10 mouse cellular contexts compared by ENCODE assay signal in genomic region chr15:102134709-102135108, GRCm38 (mm10). TPM values are rescaled to one million over a fixed set of nuclear protein-coding genes. Genes with fewer than 3 reads are reported as not detected.
A peak's percentile ranks its signal among the peaks of the same experiment; 100 is the strongest.
DNase-seq lines count a peak whose midpoint lies in the region; ATAC-seq and TF ChIP-seq lines count a peak whose summit lies in the region.
"Had no signal": no experiment of that assay in that cellular context is flagged by ENCODE, and none has a peak within 500 bp of the region (broad histone marks: within the 10 kb centered on the region; RNA-seq: fewer than 3 reads in every experiment).

No protein-coding gene starts in this region.

- no peak for DNase-seq in left cerebral cortex, adult 2 months (ENCODE audit: extremely low spot score in 1 of 2, low spot score in 2 of 2)
- DNase-seq in left cerebral cortex, adult 8-10 months (ENCODE audit: low spot score in 2 of 2) = no peak
- DNase-seq in midbrain, postnatal 0 days (ENCODE audit: low spot score) = no peak
- DNase-seq in urinary bladder, postnatal 36 days (ENCODE audit: low spot score in 2 of 2) = no peak
- DNase-seq in kidney, adult 2 months = no peak
- DNase-seq: cerebellum, adult 11 months; heart, postnatal 10 days had no signal

- no peak for ATAC-seq in intestine, postnatal 0 days
- no peak for ATAC-seq in midbrain, postnatal 0 days (ENCODE audit: low FRiP score)

- H3K4me1 ChIP-seq in embryonic fibroblast, embryonic 13.5 days (ENCODE audit: control insufficient read depth, insufficient read depth, low read length) = no peaks in the 10 kb centered on the region
- H3K4me1 ChIP-seq in intestine, postnatal 0 days (replicated peaks; ENCODE audit: control insufficient read depth, insufficient read depth, low read length) = no peaks in the 10 kb centered on the region
- H3K4me1 ChIP-seq in midbrain, postnatal 0 days (ENCODE audit: insufficient read depth, low read length) = no peaks in the 10 kb centered on the region
- 0 out of 2 replicates have a peak, but pooled peaks cover 3% of the 10 kb centered on the region for H3K4me1 ChIP-seq in kidney, adult 2 months (ENCODE audit: control insufficient read depth, insufficient read depth, low read length)

- TF ChIP-seq POLR2A in embryonic fibroblast, embryonic 13.5 days (IDR thresholded peaks at IDR 0.05; ENCODE audit: low read depth, low read length) = no peak
- TF ChIP-seq POLR2A in kidney, adult 2 months (IDR thresholded peaks at IDR 0.05; ENCODE audit: low read depth, low read length) = no peak

- H3K4me2 ChIP-seq in intestine, postnatal 0 days (replicated peaks; ENCODE audit: low read depth) = peak overlapping the region; percentile 86; the same call in 1 of the 2 replicates
- H3K4me2 ChIP-seq in midbrain, postnatal 0 days (ENCODE audit: low read depth, low read length, poor library complexity, severe bottlenecking) = peak overlapping the region; percentile 72

- no peak overlapping the region for H3K27ac ChIP-seq in left cerebral cortex, adult 2 months
- H3K27ac ChIP-seq in embryonic fibroblast, embryonic 13.5 days (ENCODE audit: insufficient read depth, low read length) = no peak overlapping the region
- no peak overlapping the region for H3K27ac ChIP-seq in intestine, postnatal 0 days (ENCODE audit: low read depth, low read length)
- no peak overlapping the region for H3K27ac ChIP-seq in midbrain, postnatal 0 days (ENCODE audit: low read depth, low read length)
- H3K27ac ChIP-seq in kidney, adult 2 months (ENCODE audit: insufficient read depth, low read depth, low read length) = no peak overlapping the region
- H3K27ac ChIP-seq: macrophage had no signal

- no peaks in the 10 kb centered on the region for H3K27me3 ChIP-seq in intestine, postnatal 0 days (replicated peaks; ENCODE audit: control insufficient read depth, insufficient read depth, low read length)
- no peaks in the 10 kb centered on the region for H3K27me3 ChIP-seq in midbrain, postnatal 0 days (ENCODE audit: insufficient read depth, low read length)
- no peaks in the 10 kb centered on the region for H3K27me3 ChIP-seq in kidney, adult 2 months (replicated peaks; ENCODE audit: control insufficient read depth, insufficient read depth, low read length)

- no peak overlapping the region for H3K9ac ChIP-seq in intestine, postnatal 0 days (ENCODE audit: low read depth, low read length)
- no peak overlapping the region for H3K9ac ChIP-seq in midbrain, postnatal 0 days (replicated peaks; ENCODE audit: low read length, poor library complexity, severe bottlenecking)

- intact Hi-C loops in left cerebral cortex, adult 2 months (cut with DNase I) = no loop called here

- peak overlapping the region; percentile 74; the same call in 1 of the 2 replicates for H3K4me3 ChIP-seq in left cerebral cortex, adult 2 months
- H3K4me3 ChIP-seq in embryonic fibroblast, embryonic 13.5 days (ENCODE audit: insufficient read depth, low read length) = peak overlapping the region; percentile 91
- H3K4me3 ChIP-seq in intestine, postnatal 0 days (ENCODE audit: low read depth, low read length) = no peak overlapping the region
- peak overlapping the region; percentile 75 for H3K4me3 ChIP-seq in midbrain, postnatal 0 days (ENCODE audit: low read depth, low read length)
- no peak overlapping the region for H3K4me3 ChIP-seq in kidney, adult 2 months (ENCODE audit: insufficient read depth, low read depth, low read length)

- 63% methylated on average over 2 of the region's 2 CpGs for WGBS in intestine, postnatal 0 days
- 82% methylated on average over 2 of the region's 2 CpGs for WGBS in midbrain, postnatal 0 days
- 82% methylated on average over 2 of the region's 2 CpGs for WGBS in kidney, adult 2 months

- TF ChIP-seq CTCF in left cerebral cortex, adult 2 months (IDR thresholded peaks at IDR 0.05) = no peak
- TF ChIP-seq CTCF in embryonic fibroblast, embryonic 13.5 days (IDR thresholded peaks at IDR 0.05; ENCODE audit: borderline replicate concordance, insufficient read depth, low read length) = no peak
- no peak for TF ChIP-seq CTCF in intestine, postnatal 0 days (IDR thresholded peaks at IDR 0.05; ENCODE audit: low read depth)
- no peak for TF ChIP-seq CTCF in midbrain, postnatal 0 days (IDR thresholded peaks at IDR 0.05)
- no peak for TF ChIP-seq CTCF in kidney, adult 2 months (conservative IDR thresholded peaks at IDR 0.05; ENCODE audit: insufficient read depth, insufficient read length, low read depth, low read length)

- peaks cover 33% of the 10 kb centered on the region for H3K36me3 ChIP-seq in intestine, postnatal 0 days (ENCODE audit: control insufficient read depth, insufficient read depth)
- peaks cover 28% of the 10 kb centered on the region for H3K36me3 ChIP-seq in midbrain, postnatal 0 days (ENCODE audit: insufficient read depth, low read length)
- H3K36me3 ChIP-seq in kidney, adult 2 months (ENCODE audit: control insufficient read depth, insufficient read depth, low read length) = no peaks in the 10 kb centered on the region

- no peaks in the 10 kb centered on the region for H3K9me3 ChIP-seq in intestine, postnatal 0 days (ENCODE audit: control insufficient read depth)
- H3K9me3 ChIP-seq in midbrain, postnatal 0 days (ENCODE audit: low read length) = no peaks in the 10 kb centered on the region

RNA-seq across cellular contexts. Expression of gene Spryd3, which starts 1.3 kb away (rescaled TPM):
- 100 to 1,000 TPM; 152 TPM for total RNA-seq in left cerebral cortex, adult 2 months (2021)
- total RNA-seq in left cerebral cortex, adult 8-10 months (2022) = 100 to 1,000 TPM; 147 to 167 (median 161) TPM
- polyA plus RNA-seq in embryonic fibroblast, embryonic 13.5 days (2011; ENCODE audit: insufficient read length, low read depth, missing spikeins) = 35.5 and 36.0 TPM in 2 replicates
- 26.3 and 26.7 TPM in 2 replicates for polyA plus RNA-seq in intestine, postnatal 0 days (2015; fragmentation: Nextera tagmentation; extraction: Ambion mirVana)
- 120 and 134 TPM in 2 replicates for total RNA-seq in midbrain, postnatal 0 days (2014; rRNA removed)
- polyA plus RNA-seq in midbrain, postnatal 0 days (2015; fragmentation: Nextera tagmentation; extraction: Ambion mirVana) = 118 and 120 TPM in 2 replicates
- polyA plus RNA-seq in kidney, adult 2 months (2012; rRNA removed) = 29.7 and 30.1 TPM in 2 replicates

RNA-seq across cellular contexts. Expression of gene Igfbp6, which starts 9.5 kb away (rescaled TPM):
- total RNA-seq in left cerebral cortex, adult 2 months (2021) = 10 to 100 TPM; 57.4 to 64.8 TPM
- 10 to 100 TPM; 42.4 to 49.5 (median 45.5) TPM for total RNA-seq in left cerebral cortex, adult 8-10 months (2022)
- polyA plus RNA-seq in embryonic fibroblast, embryonic 13.5 days (2011; ENCODE audit: insufficient read length, low read depth, missing spikeins) = 43.0 and 55.0 TPM in 2 replicates
- 27.8 and 29.1 TPM in 2 replicates for polyA plus RNA-seq in intestine, postnatal 0 days (2015; fragmentation: Nextera tagmentation; extraction: Ambion mirVana)
- 11.9 and 13.6 TPM in 2 replicates for total RNA-seq in midbrain, postnatal 0 days (2014; rRNA removed)
- polyA plus RNA-seq in midbrain, postnatal 0 days (2015; fragmentation: Nextera tagmentation; extraction: Ambion mirVana) = 9.9 and 12.7 TPM in 2 replicates
- polyA plus RNA-seq in kidney, adult 2 months (2012; rRNA removed) = 18.5 and 26.8 TPM in 2 replicates
- polyA plus RNA-seq: macrophage had no signal

RNA-seq across cellular contexts. Expression of gene Soat2, which starts 15.6 kb away (rescaled TPM):
- under 1 TPM in 1 of 2 experiments, not detected in 1; 0.26 TPM for total RNA-seq in left cerebral cortex, adult 2 months (2021)
- total RNA-seq in left cerebral cortex, adult 8-10 months (2022) = under 1 TPM in 2 of 4 experiments, not detected in 2; 0.26 to 0.27 TPM
- 1.3 and 2.6 TPM in 2 replicates for polyA plus RNA-seq in embryonic fibroblast, embryonic 13.5 days (2011; ENCODE audit: insufficient read length, low read depth, missing spikeins)
- polyA plus RNA-seq in intestine, postnatal 0 days (2015; fragmentation: Nextera tagmentation; extraction: Ambion mirVana) = 52.7 and 56.7 TPM in 2 replicates
- total RNA-seq in midbrain, postnatal 0 days (2014; rRNA removed) = 0.61 TPM in 1 of 2 replicates, not detected in the other
- 0.06 and 0.12 TPM in 2 replicates for polyA plus RNA-seq in midbrain, postnatal 0 days (2015; fragmentation: Nextera tagmentation; extraction: Ambion mirVana)
- 1.1 and 1.2 TPM in 2 replicates for polyA plus RNA-seq in kidney, adult 2 months (2012; rRNA removed)

RNA-seq across cellular contexts. Expression of gene Tns2, which starts 34.5 kb away (rescaled TPM):
- 10 to 100 TPM; 16.4 to 22.8 TPM for total RNA-seq in left cerebral cortex, adult 2 months (2021)
- total RNA-seq in left cerebral cortex, adult 8-10 months (2022) = 10 to 100 TPM; 23.3 to 29.5 (median 24.3) TPM
- polyA plus RNA-seq in embryonic fibroblast, embryonic 13.5 days (2011; ENCODE audit: insufficient read length, low read depth, missing spikeins) = 61.8 and 71.1 TPM in 2 replicates
- polyA plus RNA-seq in intestine, postnatal 0 days (2015; fragmentation: Nextera tagmentation; extraction: Ambion mirVana) = 11.7 and 15.0 TPM in 2 replicates
- 18.1 and 20.4 TPM in 2 replicates for total RNA-seq in midbrain, postnatal 0 days (2014; rRNA removed)
- polyA plus RNA-seq in midbrain, postnatal 0 days (2015; fragmentation: Nextera tagmentation; extraction: Ambion mirVana) = 5.1 and 6.3 TPM in 2 replicates
- 124 and 143 TPM in 2 replicates for polyA plus RNA-seq in kidney, adult 2 months (2012; rRNA removed)

Comparison
In these comparisons a context has a peak if more than half of its experiments do, and no peak if none do; other contexts are left out.
1. H3K4me3 ChIP-seq: peak in left cerebral cortex, adult 2 months (single experiment), embryonic fibroblast, embryonic 13.5 days (single experiment) and midbrain, postnatal 0 days (single experiment); none in intestine, postnatal 0 days (single experiment) and kidney, adult 2 months (single experiment).
2. RNA of gene Soat2, which starts 15.6 kb away (polyA plus RNA-seq): 52.7 to 56.7 TPM in intestine, postnatal 0 days; 1.3 to 2.6 TPM in embryonic fibroblast, embryonic 13.5 days, 1.1 to 1.2 TPM in kidney, adult 2 months and 0.06 to 0.12 TPM in midbrain, postnatal 0 days; every median in the first group is over 10 times any median in the second.